Mouse (Mus musculus): ENCODE results near the gene Edem2. TPM values are rescaled to one million over a fixed set of nuclear protein-coding genes. Genes with fewer than 3 reads are reported as not detected.

Gene Edem2
- polyA plus RNA-seq, 1 experiment from 2014 or later, result 34.0 TPM

DNA sequence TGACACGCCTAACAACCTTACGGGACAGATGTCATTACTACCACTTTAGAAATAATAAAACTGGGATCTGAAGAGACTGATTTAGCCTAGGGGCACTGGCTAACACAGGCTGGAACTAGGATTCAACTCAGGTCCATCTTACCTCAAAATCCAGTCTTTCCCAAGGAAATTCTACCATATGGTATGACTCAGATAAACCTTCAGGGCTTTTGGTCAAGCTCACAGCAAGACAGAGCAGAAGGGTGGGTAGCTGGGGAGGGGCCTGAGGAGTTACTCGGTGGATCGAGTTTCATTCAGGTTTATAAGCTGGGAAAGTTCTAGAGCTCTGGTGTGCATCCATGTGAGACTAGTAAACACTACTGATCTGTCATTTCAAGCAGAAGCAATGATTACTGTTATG, 40.1 kb downstream of the Edem2 start:
- DNase-seq (ENCODE audit: low spot score), result no peak
- Histone ChIP-seq H3K9ac (ENCODE audit: low read depth, low read length) (no peak overlapping the region), H3K27ac (replicated peaks; ENCODE audit: low read depth, low read length) (no peak overlapping the region), H3K27me3 (replicated peaks; ENCODE audit: control insufficient read depth, insufficient read depth, low read length) (no peaks in the 10 kb centered on the region), H3K4me2 (ENCODE audit: low read depth, low read length) (no peak overlapping the region), H3K9me3 (ENCODE audit: control insufficient read depth, low read length) (no peaks in the 10 kb centered on the region), H3K36me3 (ENCODE audit: control insufficient read depth, insufficient read depth, low read length) (peaks cover 22% of the 10 kb centered on the region), H3K4me3 (ENCODE audit: low read depth, low read length) (no peak overlapping the region), H3K4me1 (ENCODE audit: control insufficient read depth, insufficient read depth, low read length) (peaks cover 13% of the 10 kb centered on the region; the same call in 1 of the 2 replicates)
- ATAC-seq (ENCODE audit: low read depth), result no peak
- 83% methylated on average over 4 of the region's 4 CpGs for WGBS

DNA sequence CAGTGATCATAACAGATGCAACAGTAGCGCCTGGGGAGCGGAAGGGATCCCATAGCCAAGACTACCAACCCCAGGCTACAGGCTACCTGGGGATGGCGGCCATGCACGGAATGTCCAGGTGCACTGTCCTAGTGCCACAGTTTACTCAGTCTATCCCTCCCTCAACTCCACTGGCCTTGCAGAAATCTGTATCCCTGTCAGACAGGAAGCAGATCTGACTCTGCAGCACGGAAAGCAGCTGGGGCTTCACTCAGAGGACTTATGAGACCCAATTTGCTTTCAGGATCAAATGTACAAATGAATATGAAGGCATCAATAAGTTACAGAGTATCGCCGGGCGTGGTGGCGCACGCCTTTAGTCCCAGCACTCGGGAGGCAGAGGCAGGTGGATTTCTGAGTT, 41.5 kb downstream of the Edem2 start:
- Histone ChIP-seq H3K4me3 (ENCODE audit: low read depth, low read length) (no peak overlapping the region), H3K4me2 (ENCODE audit: low read depth, low read length) (no peak overlapping the region), H3K27me3 (replicated peaks; ENCODE audit: control insufficient read depth, insufficient read depth, low read length) (no peaks in the 10 kb centered on the region), H3K36me3 (ENCODE audit: control insufficient read depth, insufficient read depth, low read length) (peaks cover 22% of the 10 kb centered on the region), H3K4me1 (ENCODE audit: control insufficient read depth, insufficient read depth, low read length) (peaks cover 13% of the 10 kb centered on the region; the same call in 1 of the 2 replicates), H3K9ac (ENCODE audit: low read depth, low read length) (no peak overlapping the region), H3K27ac (replicated peaks; ENCODE audit: low read depth, low read length) (no peak overlapping the region), H3K9me3 (ENCODE audit: control insufficient read depth, low read length) (no peaks in the 10 kb centered on the region)
- DNase-seq (ENCODE audit: low spot score) (no peak), ATAC-seq (ENCODE audit: low read depth) (no peak)
- WGBS, result 92% methylated on average over 11 of the region's 11 CpGs

DNA sequence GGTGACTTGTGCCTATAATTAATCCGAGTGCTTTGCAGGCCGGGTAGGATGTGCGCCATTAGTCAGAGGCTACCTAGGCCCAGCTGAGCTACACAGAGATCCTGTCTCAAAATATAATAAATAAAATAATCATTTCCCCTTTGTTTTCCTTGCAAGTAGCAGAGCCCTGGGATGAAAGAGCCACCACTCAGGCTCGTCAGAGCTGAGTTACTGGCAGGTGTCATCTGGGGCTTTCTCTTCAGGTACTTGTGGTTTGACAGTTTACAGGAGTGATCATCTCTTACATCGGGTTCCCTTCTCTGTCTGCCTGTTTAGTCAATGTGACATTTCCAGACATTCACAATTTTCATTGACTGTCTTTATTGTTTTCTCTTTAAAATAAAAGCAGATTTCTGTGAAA, 42.7 kb downstream of the Edem2 start:
- no peaks in the 10 kb centered on the region for H3K27me3 ChIP-seq (replicated peaks; ENCODE audit: control insufficient read depth, insufficient read depth, low read length)
- no peaks in the 10 kb centered on the region for H3K9me3 ChIP-seq (ENCODE audit: control insufficient read depth, low read length)
- no peak overlapping the region for H3K27ac ChIP-seq (replicated peaks; ENCODE audit: low read depth, low read length)
- ATAC-seq (ENCODE audit: low read depth) (no peak), DNase-seq (ENCODE audit: low spot score) (no peak)
- no peak overlapping the region for H3K4me2 ChIP-seq (ENCODE audit: low read depth, low read length)
- no peak overlapping the region for H3K9ac ChIP-seq (ENCODE audit: low read depth, low read length)
- H3K4me3 ChIP-seq (ENCODE audit: low read depth, low read length), result no peak overlapping the region
- H3K4me1 ChIP-seq (ENCODE audit: control insufficient read depth, insufficient read depth, low read length), result peaks cover 13% of the 10 kb centered on the region; the same call in 1 of the 2 replicates
- peaks cover 22% of the 10 kb centered on the region for H3K36me3 ChIP-seq (ENCODE audit: control insufficient read depth, insufficient read depth, low read length)
- 81% methylated on average over 5 of the region's 5 CpGs for WGBS

DNA sequence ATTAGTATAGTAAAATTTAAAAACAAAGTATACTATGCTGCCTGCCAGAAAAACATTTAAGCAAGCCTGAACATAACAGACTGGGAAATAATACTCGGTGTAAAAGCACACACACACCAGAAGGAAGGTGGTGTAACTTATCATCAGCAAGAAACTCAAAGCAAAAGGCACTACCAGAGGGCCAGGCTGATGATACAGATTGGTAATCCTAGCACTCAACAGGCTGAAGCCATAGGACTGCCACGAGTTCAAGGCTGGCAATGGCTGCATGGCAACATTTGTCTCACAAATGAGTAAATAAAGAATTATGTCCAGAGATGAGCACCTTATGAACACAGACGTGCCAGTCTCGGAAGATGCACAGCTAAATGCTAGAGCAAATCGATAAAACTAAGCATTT, 45.5 kb downstream of the Edem2 start:
- no peaks in the 10 kb centered on the region for H3K4me1 ChIP-seq (ENCODE audit: control insufficient read depth, insufficient read depth, low read length)
- H3K36me3 ChIP-seq (ENCODE audit: control insufficient read depth, insufficient read depth, low read length), result peaks cover 17% of the 10 kb centered on the region
- no peak overlapping the region for H3K27ac ChIP-seq (replicated peaks; ENCODE audit: low read depth, low read length)
- H3K4me3 ChIP-seq (ENCODE audit: low read depth, low read length), result no peak overlapping the region
- no peak for DNase-seq (ENCODE audit: low spot score)
- H3K4me2 ChIP-seq (ENCODE audit: low read depth, low read length), result no peak overlapping the region
- 92% methylated on average over 5 of the region's 5 CpGs for WGBS
- no peak for ATAC-seq (ENCODE audit: low read depth)
- H3K9ac ChIP-seq (ENCODE audit: low read depth, low read length), result no peak overlapping the region
- no peaks in the 10 kb centered on the region for H3K27me3 ChIP-seq (replicated peaks; ENCODE audit: control insufficient read depth, insufficient read depth, low read length)
- no peaks in the 10 kb centered on the region for H3K9me3 ChIP-seq (ENCODE audit: control insufficient read depth, low read length)

DNA sequence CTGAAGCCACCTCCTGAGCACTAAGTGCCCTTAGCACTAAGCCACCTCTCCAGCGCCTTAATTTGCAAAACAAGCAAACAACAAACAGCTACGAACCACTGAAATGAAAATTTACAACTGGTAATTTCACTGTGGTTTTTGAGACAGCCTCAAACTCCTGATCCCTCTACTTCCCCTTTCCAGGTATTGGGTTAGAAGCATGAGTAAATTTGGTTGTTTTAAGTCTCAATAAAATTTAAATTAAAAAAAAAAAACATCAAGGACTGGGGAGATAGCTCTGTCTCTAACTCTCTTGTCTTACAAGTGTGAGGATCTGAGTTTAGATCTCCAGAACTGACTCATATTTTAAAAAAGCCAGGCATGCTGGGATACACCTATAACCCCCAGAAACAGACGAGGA, 46.1 kb downstream of the Edem2 start:
- no peak for ATAC-seq (ENCODE audit: low read depth)
- no peak overlapping the region for H3K4me3 ChIP-seq (ENCODE audit: low read depth, low read length)
- H3K4me1 ChIP-seq (ENCODE audit: control insufficient read depth, insufficient read depth, low read length), result no peaks in the 10 kb centered on the region
- DNase-seq (ENCODE audit: low spot score), result no peak
- no peaks in the 10 kb centered on the region for H3K9me3 ChIP-seq (ENCODE audit: control insufficient read depth, low read length)
- 66% methylated on average over 3 of the region's 3 CpGs for WGBS
- no peak overlapping the region for H3K4me2 ChIP-seq (ENCODE audit: low read depth, low read length)
- no peak overlapping the region for H3K9ac ChIP-seq (ENCODE audit: low read depth, low read length)
- no peak overlapping the region for H3K27ac ChIP-seq (replicated peaks; ENCODE audit: low read depth, low read length)
- peaks cover 17% of the 10 kb centered on the region for H3K36me3 ChIP-seq (ENCODE audit: control insufficient read depth, insufficient read depth, low read length)
- no peaks in the 10 kb centered on the region for H3K27me3 ChIP-seq (replicated peaks; ENCODE audit: control insufficient read depth, insufficient read depth, low read length)

DNA sequence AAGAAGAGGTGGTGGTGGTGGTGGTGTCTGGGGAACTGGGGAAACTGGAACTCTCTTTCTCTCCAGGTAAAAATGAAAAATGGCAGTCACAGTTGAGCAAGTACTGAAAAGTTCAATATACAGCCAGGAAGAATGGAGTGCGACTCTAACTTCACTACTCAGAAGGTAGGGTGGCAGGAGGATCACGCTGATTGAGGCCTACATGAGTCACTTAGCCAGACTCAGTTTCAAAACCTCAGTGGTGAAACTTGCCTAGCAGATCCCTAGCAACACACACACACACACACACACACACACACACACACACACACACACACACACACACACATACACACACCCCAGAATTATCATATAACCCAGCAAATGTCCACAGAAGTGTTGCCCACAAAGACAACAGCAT, 47.4 kb downstream of the Edem2 start:
- no peak overlapping the region for H3K9ac ChIP-seq (ENCODE audit: low read depth, low read length)
- H3K4me2 ChIP-seq (ENCODE audit: low read depth, low read length), result no peak overlapping the region
- peaks cover 13% of the 10 kb centered on the region for H3K36me3 ChIP-seq (ENCODE audit: control insufficient read depth, insufficient read depth, low read length)
- DNase-seq (ENCODE audit: low spot score) (no peak), ATAC-seq (ENCODE audit: low read depth) (no peak)
- no peak overlapping the region for H3K4me3 ChIP-seq (ENCODE audit: low read depth, low read length)
- no peaks in the 10 kb centered on the region for H3K27me3 ChIP-seq (replicated peaks; ENCODE audit: control insufficient read depth, insufficient read depth, low read length)
- no peaks in the 10 kb centered on the region for H3K4me1 ChIP-seq (ENCODE audit: control insufficient read depth, insufficient read depth, low read length)
- no peaks in the 10 kb centered on the region for H3K9me3 ChIP-seq (ENCODE audit: control insufficient read depth, low read length)
- H3K27ac ChIP-seq (replicated peaks; ENCODE audit: low read depth, low read length), result no peak overlapping the region
- WGBS, result 93% methylated on average over 2 of the region's 2 CpGs

DNA sequence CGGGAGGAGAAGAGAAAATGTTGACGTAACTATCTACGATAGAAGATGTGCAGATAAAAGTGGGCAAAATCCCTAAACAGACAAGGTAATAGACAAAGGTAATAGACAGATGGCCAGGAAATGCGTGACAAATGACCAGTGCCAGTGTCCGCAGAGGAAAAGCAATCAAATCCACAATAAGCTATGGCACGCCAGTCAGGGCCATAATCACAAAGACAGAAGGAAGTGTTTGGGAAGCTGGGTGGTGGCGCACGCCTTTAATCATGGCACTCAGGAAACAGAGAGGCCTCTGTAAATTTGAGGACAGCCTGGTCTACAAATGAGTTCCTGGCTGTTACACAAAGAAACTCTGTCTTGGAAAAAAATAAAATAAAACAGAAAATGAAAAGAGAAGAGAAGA, 48.1 kb downstream of the Edem2 start:
- H3K9ac ChIP-seq (ENCODE audit: low read depth, low read length), result no peak overlapping the region
- no peak overlapping the region for H3K27ac ChIP-seq (replicated peaks; ENCODE audit: low read depth, low read length)
- H3K4me3 ChIP-seq (ENCODE audit: low read depth, low read length), result no peak overlapping the region
- 67% methylated on average over 8 of the region's 8 CpGs for WGBS
- H3K4me1 ChIP-seq (ENCODE audit: control insufficient read depth, insufficient read depth, low read length), result no peaks in the 10 kb centered on the region
- H3K36me3 ChIP-seq (ENCODE audit: control insufficient read depth, insufficient read depth, low read length), result peaks cover 8% of the 10 kb centered on the region
- H3K9me3 ChIP-seq (ENCODE audit: control insufficient read depth, low read length), result no peaks in the 10 kb centered on the region
- H3K27me3 ChIP-seq (replicated peaks; ENCODE audit: control insufficient read depth, insufficient read depth, low read length), result no peaks in the 10 kb centered on the region
- ATAC-seq (ENCODE audit: low read depth) (no peak), DNase-seq (ENCODE audit: low spot score) (no peak)
- no peak overlapping the region for H3K4me2 ChIP-seq (ENCODE audit: low read depth, low read length)

DNA sequence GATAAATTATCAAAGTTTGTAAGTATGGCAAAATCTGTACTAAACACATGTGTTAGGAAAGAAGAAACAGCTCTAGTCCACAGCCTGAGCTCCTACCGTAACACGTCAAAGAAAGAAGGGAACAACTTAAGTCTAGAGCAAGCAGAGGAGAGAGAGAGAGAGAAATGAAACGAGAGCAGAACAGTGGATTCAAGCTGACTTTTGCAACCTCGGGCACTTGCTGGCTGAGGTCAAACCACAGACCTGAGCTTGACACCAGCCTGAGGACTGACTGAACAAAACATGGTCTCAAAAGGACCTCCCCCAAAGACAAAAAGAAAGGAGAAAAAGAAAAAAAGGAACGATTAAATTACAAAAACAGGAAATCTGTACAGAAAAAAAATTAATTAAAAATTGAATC, 48.7 kb downstream of the Edem2 start:
- H3K9ac ChIP-seq (ENCODE audit: low read depth, low read length), result no peak overlapping the region
- WGBS, result 58% methylated on average over 5 of the region's 5 CpGs
- no peaks in the 10 kb centered on the region for H3K4me1 ChIP-seq (ENCODE audit: control insufficient read depth, insufficient read depth, low read length)
- no peak overlapping the region for H3K27ac ChIP-seq (replicated peaks; ENCODE audit: low read depth, low read length)
- H3K4me3 ChIP-seq (ENCODE audit: low read depth, low read length), result no peak overlapping the region
- ATAC-seq (ENCODE audit: low read depth) (no peak), DNase-seq (ENCODE audit: low spot score) (no peak)
- no peak overlapping the region for H3K4me2 ChIP-seq (ENCODE audit: low read depth, low read length)
- no peaks in the 10 kb centered on the region for H3K27me3 ChIP-seq (replicated peaks; ENCODE audit: control insufficient read depth, insufficient read depth, low read length)
- H3K36me3 ChIP-seq (ENCODE audit: control insufficient read depth, insufficient read depth, low read length), result peaks cover 3% of the 10 kb centered on the region
- no peaks in the 10 kb centered on the region for H3K9me3 ChIP-seq (ENCODE audit: control insufficient read depth, low read length)

DNA sequence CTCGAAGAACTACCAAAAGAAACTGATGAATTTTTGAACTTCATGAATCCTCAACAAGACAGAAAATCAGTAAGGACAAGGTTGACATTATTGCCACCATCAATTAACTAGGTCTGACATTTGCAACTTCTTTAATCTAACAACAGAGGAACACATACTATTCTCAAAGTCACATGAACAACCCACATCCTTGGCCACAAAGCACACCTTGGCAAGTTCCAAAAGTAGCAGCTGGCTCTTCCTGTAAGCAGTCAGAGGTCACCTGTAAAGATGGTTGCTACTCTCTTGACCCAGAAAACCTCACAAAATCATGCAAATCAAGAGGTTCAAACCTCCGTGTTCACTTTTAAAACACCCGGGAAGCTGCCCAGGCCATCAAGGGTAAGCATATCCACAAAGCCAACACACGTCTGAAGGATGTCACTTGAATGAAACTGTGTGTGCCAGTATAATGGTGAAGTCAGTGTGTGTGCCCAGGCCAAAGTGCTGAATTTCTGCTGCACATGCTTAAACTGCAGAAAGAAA, 49.6 kb downstream of the Edem2 start:
- no peak overlapping the region for H3K4me2 ChIP-seq (ENCODE audit: low read depth, low read length)
- no peaks in the 10 kb centered on the region for H3K36me3 ChIP-seq (ENCODE audit: control insufficient read depth, insufficient read depth, low read length)
- no peaks in the 10 kb centered on the region for H3K27me3 ChIP-seq (replicated peaks; ENCODE audit: control insufficient read depth, insufficient read depth, low read length)
- DNase-seq (ENCODE audit: low spot score) (no peak), ATAC-seq (ENCODE audit: low read depth) (no peak)
- no peak overlapping the region for H3K27ac ChIP-seq (replicated peaks; ENCODE audit: low read depth, low read length)
- H3K4me3 ChIP-seq (ENCODE audit: low read depth, low read length), result no peak overlapping the region
- H3K4me1 ChIP-seq (ENCODE audit: control insufficient read depth, insufficient read depth, low read length), result no peaks in the 10 kb centered on the region
- WGBS, result 92% methylated on average over 4 of the region's 4 CpGs
- H3K9me3 ChIP-seq (ENCODE audit: control insufficient read depth, low read length), result no peaks in the 10 kb centered on the region
- H3K9ac ChIP-seq (ENCODE audit: low read depth, low read length), result no peak overlapping the region

Data from embryonic facial prominence, embryonic 14.5 days (tissue).